Mouse (Mus musculus): Measurements from ENCODE around the gene Sash3. TPM values are rescaled to one million over a fixed set of nuclear protein-coding genes. Genes with fewer than 3 reads are reported as not detected.

Sash3 gene
- polyA plus RNA-seq, 1 experiment from 2014 or later = 1.5 TPM

- no peaks in the 10 kb centered on the region for H3K4me1 ChIP-seq (ENCODE audit: control insufficient read depth, insufficient read depth, low read length)
- no peak for ATAC-seq (ENCODE audit: insufficient number of reproducible peaks, low FRiP score, low TSS enrichment, low read depth)
- 79% methylated on average over 3 of the region's 3 CpGs for WGBS
- no peaks in the 10 kb centered on the region for H3K27me3 ChIP-seq (ENCODE audit: control insufficient read depth, insufficient read depth, low read length)
- no peak overlapping the region for H3K9ac ChIP-seq (ENCODE audit: low read length)
- no peaks in the 10 kb centered on the region for H3K9me3 ChIP-seq (ENCODE audit: control insufficient read depth, low read length)
- no peak overlapping the region for H3K27ac ChIP-seq (replicated peaks; ENCODE audit: low read depth, low read length)
- H3K4me2 ChIP-seq (ENCODE audit: low read depth, severe bottlenecking) = no peak overlapping the region
- no peaks in the 10 kb centered on the region for H3K36me3 ChIP-seq (ENCODE audit: control insufficient read depth, insufficient read depth, low read length)
- H3K4me3 ChIP-seq (ENCODE audit: low read depth, low read length) = no peak overlapping the region
- no peak for DNase-seq (ENCODE audit: low spot score)
Measured at GRCm38 (mm10) chrX:48109316-48109655, 37.0 kb upstream of the Sash3 start.

DNA sequence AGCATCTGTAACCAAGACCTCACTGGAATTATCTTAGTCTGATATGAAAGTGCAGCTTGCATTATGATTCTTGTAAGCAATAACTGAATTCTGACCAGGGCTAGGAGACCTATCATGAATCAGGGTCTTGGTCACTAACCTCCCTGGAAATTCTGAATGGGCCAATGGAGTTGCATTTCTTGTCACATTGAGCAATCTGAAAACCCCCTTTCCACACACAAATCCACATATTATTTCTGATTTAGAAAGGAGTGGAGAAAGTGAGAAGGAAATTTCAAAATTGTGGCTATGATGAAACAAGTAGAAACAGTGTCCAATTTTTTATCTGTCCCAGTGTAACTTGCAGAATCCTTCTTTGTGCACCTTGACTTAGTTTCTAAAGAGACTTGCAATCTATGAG lies 26.9 kb upstream of the Sash3 start:
- no peak overlapping the region for H3K4me3 ChIP-seq (ENCODE audit: low read depth, low read length)
- no peak overlapping the region for H3K27ac ChIP-seq (replicated peaks; ENCODE audit: low read depth, low read length)
- no peaks in the 10 kb centered on the region for H3K36me3 ChIP-seq (ENCODE audit: control insufficient read depth, insufficient read depth, low read length)
- no peaks in the 10 kb centered on the region for H3K27me3 ChIP-seq (ENCODE audit: control insufficient read depth, insufficient read depth, low read length)
- H3K4me1 ChIP-seq (ENCODE audit: control insufficient read depth, insufficient read depth, low read length) = no peaks in the 10 kb centered on the region
- H3K9ac ChIP-seq (ENCODE audit: low read length) = no peak overlapping the region
- no peak overlapping the region for H3K4me2 ChIP-seq (ENCODE audit: low read depth, severe bottlenecking)
- ATAC-seq (ENCODE audit: insufficient number of reproducible peaks, low FRiP score, low TSS enrichment, low read depth) (no peak), DNase-seq (ENCODE audit: low spot score) (no peak)
- H3K9me3 ChIP-seq (ENCODE audit: control insufficient read depth, low read length) = no peaks in the 10 kb centered on the region

GRCm38 (mm10) chrX:48124132-48125071 lies 21.8 kb upstream of the Sash3 start:
- no peak overlapping the region for H3K4me2 ChIP-seq (ENCODE audit: low read depth, severe bottlenecking)
- ATAC-seq (ENCODE audit: insufficient number of reproducible peaks, low FRiP score, low TSS enrichment, low read depth) (no peak), DNase-seq (ENCODE audit: low spot score) (peak; percentile 76)
- no peaks in the 10 kb centered on the region for H3K27me3 ChIP-seq (ENCODE audit: control insufficient read depth, insufficient read depth, low read length)
- no peaks in the 10 kb centered on the region for H3K36me3 ChIP-seq (ENCODE audit: control insufficient read depth, insufficient read depth, low read length)
- no peak overlapping the region for H3K27ac ChIP-seq (replicated peaks; ENCODE audit: low read depth, low read length)
- no peaks in the 10 kb centered on the region for H3K4me1 ChIP-seq (ENCODE audit: control insufficient read depth, insufficient read depth, low read length)
- no peak overlapping the region for H3K9ac ChIP-seq (ENCODE audit: low read length)
- no peak overlapping the region for H3K4me3 ChIP-seq (ENCODE audit: low read depth, low read length)
- WGBS = 25% methylated on average over 17 of the region's 17 CpGs
- H3K9me3 ChIP-seq (ENCODE audit: control insufficient read depth, low read length) = no peaks in the 10 kb centered on the region

DNA sequence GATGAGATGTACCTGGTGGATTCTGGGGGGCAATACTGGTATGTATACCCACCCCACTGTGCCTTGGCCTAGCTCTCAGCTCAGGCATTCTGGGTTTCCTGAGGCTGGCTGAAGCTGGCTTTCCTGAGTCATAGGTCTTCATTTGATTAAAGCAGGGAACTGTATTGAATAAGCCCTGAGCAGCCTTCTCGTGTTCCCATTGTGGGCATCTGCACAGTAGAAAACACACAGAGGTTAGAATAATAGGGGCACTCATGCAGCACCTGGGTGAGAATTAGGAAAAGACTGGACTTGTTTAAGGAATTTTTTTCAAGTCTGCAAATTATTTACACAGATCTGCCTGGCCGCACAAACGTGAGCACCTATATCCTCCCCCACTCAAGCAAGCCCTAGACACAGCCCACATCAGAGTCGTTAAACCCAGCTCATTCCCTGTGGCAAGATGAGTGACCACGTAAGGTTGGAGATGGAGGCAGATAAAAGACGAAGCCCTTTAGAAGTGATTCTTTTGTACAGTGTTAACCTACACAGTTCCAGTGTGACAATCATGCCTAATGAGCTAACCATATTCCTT lies 19.2 kb upstream of the Sash3 start:
- Histone ChIP-seq H3K4me2 (ENCODE audit: low read depth, severe bottlenecking) (no peak overlapping the region), H3K4me3 (ENCODE audit: low read depth, low read length) (no peak overlapping the region), H3K9ac (ENCODE audit: low read length) (no peak overlapping the region), H3K27me3 (ENCODE audit: control insufficient read depth, insufficient read depth, low read length) (no peaks in the 10 kb centered on the region), H3K4me1 (ENCODE audit: control insufficient read depth, insufficient read depth, low read length) (no peaks in the 10 kb centered on the region), H3K27ac (replicated peaks; ENCODE audit: low read depth, low read length) (no peak overlapping the region), H3K36me3 (ENCODE audit: control insufficient read depth, insufficient read depth, low read length) (no peaks in the 10 kb centered on the region), H3K9me3 (ENCODE audit: control insufficient read depth, low read length) (no peaks in the 10 kb centered on the region)
- ATAC-seq (ENCODE audit: insufficient number of reproducible peaks, low FRiP score, low TSS enrichment, low read depth) (no peak), DNase-seq (ENCODE audit: low spot score) (no peak)
- 63% methylated on average over 6 of the region's 6 CpGs for WGBS

DNA sequence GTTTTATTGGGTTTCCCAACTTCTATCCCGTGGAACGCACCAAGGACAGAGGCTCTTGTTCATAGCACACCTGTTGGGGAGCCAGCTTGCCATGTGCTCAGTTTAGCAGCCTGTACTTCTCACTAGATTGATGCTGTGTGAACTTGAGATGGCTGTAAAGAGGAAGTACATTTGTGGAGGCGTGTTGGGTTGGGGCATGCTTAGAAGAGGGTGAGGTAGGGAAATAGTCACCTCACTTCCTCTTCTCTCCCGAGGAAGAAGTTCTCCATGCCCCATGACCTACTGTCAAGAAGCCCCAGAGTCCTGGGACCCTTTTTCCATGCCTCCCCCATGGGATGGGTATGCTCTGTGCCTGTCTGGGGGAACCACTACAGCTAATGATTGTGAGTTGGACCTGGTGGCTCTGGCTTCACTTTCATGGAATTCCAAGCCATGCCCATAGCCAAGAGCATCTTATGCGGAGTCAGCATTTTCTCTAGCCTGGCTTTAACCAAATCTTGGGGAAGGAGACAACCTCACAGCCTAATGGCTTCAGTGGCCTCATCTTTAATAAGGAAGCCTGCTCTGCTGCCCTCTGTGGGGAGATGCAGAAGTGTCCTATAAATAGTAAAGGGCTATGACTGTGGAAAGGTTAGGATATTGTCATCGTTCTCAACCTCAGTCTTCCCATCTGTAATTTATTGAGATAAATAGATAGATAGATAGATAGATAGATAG lies 18.6 kb upstream of the Sash3 start:
- ATAC-seq (ENCODE audit: insufficient number of reproducible peaks, low FRiP score, low TSS enrichment, low read depth) = no peak
- no peaks in the 10 kb centered on the region for H3K4me1 ChIP-seq (ENCODE audit: control insufficient read depth, insufficient read depth, low read length)
- H3K36me3 ChIP-seq (ENCODE audit: control insufficient read depth, insufficient read depth, low read length) = no peaks in the 10 kb centered on the region

DNA sequence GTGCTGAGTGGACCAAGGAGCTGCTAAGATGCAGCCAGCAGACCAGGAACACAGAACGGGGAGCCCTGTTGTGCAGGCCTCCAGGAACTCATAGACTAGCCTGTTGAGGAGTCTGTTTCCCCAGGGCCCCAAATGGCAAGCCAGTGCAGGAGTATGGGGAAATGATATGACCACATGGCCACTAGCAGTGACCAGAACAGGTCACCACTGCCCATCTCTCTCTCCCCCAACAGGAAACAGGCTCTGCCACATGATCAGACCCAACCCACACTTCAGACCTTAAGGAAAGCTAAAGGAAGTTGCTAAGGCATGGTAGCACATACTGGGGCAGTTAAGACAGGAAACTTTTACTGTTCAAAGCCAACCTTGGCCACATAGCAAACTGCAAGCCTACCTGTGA lies 17.1 kb upstream of the Sash3 start:
- H3K4me3 ChIP-seq (ENCODE audit: low read depth, low read length) = no peak overlapping the region
- H3K9ac ChIP-seq (ENCODE audit: low read length) = no peak overlapping the region
- H3K4me1 ChIP-seq (ENCODE audit: control insufficient read depth, insufficient read depth, low read length) = no peaks in the 10 kb centered on the region
- H3K4me2 ChIP-seq (ENCODE audit: low read depth, severe bottlenecking) = no peak overlapping the region
- no peaks in the 10 kb centered on the region for H3K9me3 ChIP-seq (ENCODE audit: control insufficient read depth, low read length)
- ATAC-seq (ENCODE audit: insufficient number of reproducible peaks, low FRiP score, low TSS enrichment, low read depth) = no peak
- no peaks in the 10 kb centered on the region for H3K27me3 ChIP-seq (ENCODE audit: control insufficient read depth, insufficient read depth, low read length)
- no peak overlapping the region for H3K27ac ChIP-seq (replicated peaks; ENCODE audit: low read depth, low read length)
- DNase-seq (ENCODE audit: low spot score) = no peak
- 73% methylated on average over 1 of the region's 1 CpGs for WGBS
- no peaks in the 10 kb centered on the region for H3K36me3 ChIP-seq (ENCODE audit: control insufficient read depth, insufficient read depth, low read length)

More for the DNA sequence above, 18.6 kb upstream of the Sash3 start:
- Histone ChIP-seq H3K4me2 (ENCODE audit: low read depth, severe bottlenecking) (no peak overlapping the region), H3K27ac (replicated peaks; ENCODE audit: low read depth, low read length) (no peak overlapping the region), H3K4me3 (ENCODE audit: low read depth, low read length) (no peak overlapping the region), H3K9ac (ENCODE audit: low read length) (no peak overlapping the region), H3K9me3 (ENCODE audit: control insufficient read depth, low read length) (no peaks in the 10 kb centered on the region), H3K27me3 (ENCODE audit: control insufficient read depth, insufficient read depth, low read length) (no peaks in the 10 kb centered on the region)
- 83% methylated on average over 6 of the region's 6 CpGs for WGBS
- DNase-seq (ENCODE audit: low spot score) = no peak

GRCm38 (mm10) chrX:48136935-48137334 lies 9.3 kb upstream of the Sash3 start:
- Histone ChIP-seq H3K4me3 (ENCODE audit: low read depth, low read length) (no peak overlapping the region), H3K9me3 (ENCODE audit: control insufficient read depth, low read length) (no peaks in the 10 kb centered on the region), H3K4me2 (ENCODE audit: low read depth, severe bottlenecking) (no peak overlapping the region), H3K36me3 (ENCODE audit: control insufficient read depth, insufficient read depth, low read length) (no peaks in the 10 kb centered on the region), H3K9ac (ENCODE audit: low read length) (no peak overlapping the region), H3K4me1 (ENCODE audit: control insufficient read depth, insufficient read depth, low read length) (peaks cover 3% of the 10 kb centered on the region; the same call in 1 of the 2 replicates), H3K27me3 (ENCODE audit: control insufficient read depth, insufficient read depth, low read length) (no peaks in the 10 kb centered on the region), H3K27ac (replicated peaks; ENCODE audit: low read depth, low read length) (no peak overlapping the region)
- DNase-seq (ENCODE audit: low spot score) (no peak), ATAC-seq (ENCODE audit: insufficient number of reproducible peaks, low FRiP score, low TSS enrichment, low read depth) (no peak)
- WGBS = 81% methylated on average over 4 of the region's 4 CpGs

DNA sequence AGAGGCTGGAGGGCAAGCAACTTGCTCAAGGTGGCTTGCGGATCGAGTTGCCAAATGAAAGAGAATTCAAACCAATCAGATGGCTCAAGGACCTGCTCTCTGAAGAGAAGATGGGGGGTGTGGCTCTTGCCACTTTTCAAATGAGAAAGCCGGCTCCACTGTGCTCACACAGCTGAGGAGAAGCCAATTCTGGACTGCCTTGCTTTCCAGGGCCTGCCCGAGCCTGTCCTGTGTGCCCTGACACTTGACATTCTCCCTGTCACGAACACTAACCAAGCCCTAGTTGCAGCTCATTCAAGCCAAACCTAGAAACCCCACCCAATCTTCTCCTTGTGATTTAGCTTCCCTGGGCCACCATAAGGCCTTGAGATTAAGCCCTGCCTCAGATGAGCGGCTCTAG lies 8.2 kb upstream of the Sash3 start:
- H3K9me3 ChIP-seq (ENCODE audit: control insufficient read depth, low read length) = no peaks in the 10 kb centered on the region
- H3K4me3 ChIP-seq (ENCODE audit: low read depth, low read length) = no peak overlapping the region
- H3K27ac ChIP-seq (replicated peaks; ENCODE audit: low read depth, low read length) = no peak overlapping the region
- peaks cover 3% of the 10 kb centered on the region; the same call in 1 of the 2 replicates for H3K4me1 ChIP-seq (ENCODE audit: control insufficient read depth, insufficient read depth, low read length)
- H3K9ac ChIP-seq (ENCODE audit: low read length) = no peak overlapping the region
- no peaks in the 10 kb centered on the region for H3K36me3 ChIP-seq (ENCODE audit: control insufficient read depth, insufficient read depth, low read length)
- H3K4me2 ChIP-seq (ENCODE audit: low read depth, severe bottlenecking) = no peak overlapping the region
- no peaks in the 10 kb centered on the region for H3K27me3 ChIP-seq (ENCODE audit: control insufficient read depth, insufficient read depth, low read length)
- WGBS = 63% methylated on average over 6 of the region's 6 CpGs
- DNase-seq (ENCODE audit: low spot score) (no peak), ATAC-seq (ENCODE audit: insufficient number of reproducible peaks, low FRiP score, low TSS enrichment, low read depth) (no peak)
